Mouse (Mus musculus): ENCODE results near the gene Trim58. TPM values are rescaled to one million over a fixed set of nuclear protein-coding genes. Genes with fewer than 3 reads are reported as not detected.

Trim58 gene
- polyA plus RNA-seq, 1 experiment from 2014 or later, result not detected

DNA sequence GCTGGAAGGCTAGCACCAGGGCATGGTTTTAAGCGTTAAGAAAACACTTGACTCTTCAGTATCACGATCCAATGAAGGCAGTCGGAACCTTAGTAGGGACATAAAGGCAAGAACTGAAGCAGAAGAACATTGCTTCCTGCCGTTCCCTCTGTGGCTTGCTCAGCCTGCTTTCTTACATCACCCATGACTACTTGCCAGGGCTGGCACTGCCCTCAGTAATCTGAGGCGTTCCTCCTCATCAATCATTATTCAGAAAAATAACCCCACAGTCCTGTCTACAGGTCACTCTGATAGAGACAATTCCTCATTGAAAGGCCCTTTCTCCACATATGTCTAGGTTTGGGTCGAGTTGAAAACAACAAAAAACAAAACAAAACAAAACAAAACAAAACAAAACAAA, 33.2 kb upstream of the Trim58 start:
- no peak for ATAC-seq (ENCODE audit: low FRiP score, low TSS enrichment)
- no peak overlapping the region for H3K9ac ChIP-seq (ENCODE audit: low read depth, low read length)
- H3K9me3 ChIP-seq (ENCODE audit: control insufficient read depth, low read length), result 0 out of 2 replicates have a peak, but pooled peaks cover 2% of the 10 kb centered on the region
- no peak overlapping the region for H3K4me2 ChIP-seq (replicated peaks; ENCODE audit: low read depth, low read length)
- no peaks in the 10 kb centered on the region for H3K27me3 ChIP-seq (ENCODE audit: control insufficient read depth, insufficient read depth, low read length)
- no peak overlapping the region for H3K27ac ChIP-seq (ENCODE audit: low read depth, low read length)
- 72% methylated on average over 6 of the region's 6 CpGs for WGBS
- no peak overlapping the region for H3K4me3 ChIP-seq (ENCODE audit: low read length)
- H3K4me1 ChIP-seq (ENCODE audit: control insufficient read depth, insufficient read depth, low read length), result no peaks in the 10 kb centered on the region
- no peaks in the 10 kb centered on the region for H3K36me3 ChIP-seq (ENCODE audit: control insufficient read depth, insufficient read depth, low read length)

DNA sequence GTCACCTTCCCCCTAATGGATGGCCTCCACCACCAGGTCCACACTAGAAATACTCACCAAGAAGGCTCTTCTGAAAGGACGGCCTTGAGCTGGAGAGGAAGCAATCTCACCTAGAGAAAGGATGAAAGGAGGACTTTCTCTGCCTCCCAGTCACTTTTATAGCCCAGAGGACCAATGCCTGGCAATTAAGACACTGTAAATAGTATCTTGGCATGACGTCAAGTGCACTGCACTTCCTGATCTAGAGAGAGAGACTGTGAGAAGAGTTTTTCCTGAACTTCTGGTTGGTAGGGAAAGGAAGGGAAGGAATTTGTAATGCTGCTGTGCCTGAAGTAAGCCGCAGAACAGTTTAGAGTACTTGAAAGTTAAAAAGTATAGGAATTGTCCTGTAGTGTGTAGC, 26.9 kb upstream of the Trim58 start:
- H3K4me3 ChIP-seq (ENCODE audit: low read length), result no peak overlapping the region
- no peak for ATAC-seq (ENCODE audit: low FRiP score, low TSS enrichment)
- WGBS, result 46% methylated on average over 3 of the region's 3 CpGs
- no peaks in the 10 kb centered on the region for H3K4me1 ChIP-seq (ENCODE audit: control insufficient read depth, insufficient read depth, low read length)
- H3K4me2 ChIP-seq (replicated peaks; ENCODE audit: low read depth, low read length), result no peak overlapping the region
- no peaks in the 10 kb centered on the region for H3K27me3 ChIP-seq (ENCODE audit: control insufficient read depth, insufficient read depth, low read length)
- H3K9ac ChIP-seq (ENCODE audit: low read depth, low read length), result no peak overlapping the region
- no peak overlapping the region for H3K27ac ChIP-seq (ENCODE audit: low read depth, low read length)
- no peaks in the 10 kb centered on the region for H3K9me3 ChIP-seq (ENCODE audit: control insufficient read depth, low read length)
- no peaks in the 10 kb centered on the region for H3K36me3 ChIP-seq (ENCODE audit: control insufficient read depth, insufficient read depth, low read length)

DNA sequence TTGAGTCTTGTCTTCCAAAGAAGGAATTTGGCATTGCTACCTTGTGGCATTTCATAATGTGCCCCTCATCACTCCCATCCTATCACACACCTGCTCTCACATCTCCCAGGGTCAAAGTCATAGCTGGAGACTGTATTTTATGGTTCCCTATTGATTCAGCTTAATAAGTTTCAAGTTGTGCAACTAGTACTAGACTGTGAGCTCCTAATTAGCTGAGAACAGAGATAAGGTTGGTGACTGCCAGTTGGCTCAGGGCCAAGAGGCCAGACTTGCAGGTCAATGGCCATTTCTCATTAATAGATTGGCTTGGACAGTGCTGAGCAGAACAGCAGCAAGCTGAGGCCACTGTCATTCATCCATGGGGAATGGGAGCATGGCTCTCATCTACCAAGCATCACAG, 25.7 kb upstream of the Trim58 start:
- Histone ChIP-seq H3K4me2 (replicated peaks; ENCODE audit: low read depth, low read length) (no peak overlapping the region), H3K27me3 (ENCODE audit: control insufficient read depth, insufficient read depth, low read length) (no peaks in the 10 kb centered on the region), H3K9ac (ENCODE audit: low read depth, low read length) (no peak overlapping the region), H3K4me1 (ENCODE audit: control insufficient read depth, insufficient read depth, low read length) (no peaks in the 10 kb centered on the region), H3K36me3 (ENCODE audit: control insufficient read depth, insufficient read depth, low read length) (no peaks in the 10 kb centered on the region), H3K4me3 (ENCODE audit: low read length) (no peak overlapping the region), H3K27ac (ENCODE audit: low read depth, low read length) (no peak overlapping the region), H3K9me3 (ENCODE audit: control insufficient read depth, low read length) (no peaks in the 10 kb centered on the region)
- no peak for ATAC-seq (ENCODE audit: low FRiP score, low TSS enrichment)

DNA sequence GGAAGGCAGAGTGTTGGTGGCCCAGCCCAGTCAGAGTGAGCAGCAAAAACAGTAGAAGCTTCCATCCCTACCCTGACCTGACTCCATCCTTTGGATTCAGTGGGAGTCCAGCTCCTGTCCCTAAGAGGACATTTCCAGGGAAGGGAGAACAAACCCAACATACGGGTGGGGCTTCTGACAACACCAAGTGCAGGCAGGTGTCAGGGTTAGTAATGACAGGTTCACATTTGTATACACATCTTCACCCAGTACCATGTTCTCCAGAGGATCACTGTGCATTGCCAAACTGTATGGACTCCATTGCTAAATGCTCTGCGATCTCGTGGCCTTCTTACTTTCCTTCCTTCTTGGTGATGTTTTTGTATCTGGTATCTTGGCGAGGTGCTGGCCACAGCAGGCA, 24.3 kb upstream of the Trim58 start, which contains the start of gene 2210407C18Rik:
Gene 2210407C18Rik, minus strand, starts transcription at position 101 of the 400 bp plus-strand sequence.
- Histone ChIP-seq H3K36me3 (ENCODE audit: control insufficient read depth, insufficient read depth, low read length) (no peaks in the 10 kb centered on the region), H3K9ac (ENCODE audit: low read depth, low read length) (no peak within 1 kb of the TSS), H3K27ac (ENCODE audit: low read depth, low read length) (no peak within 1 kb of the TSS), H3K4me2 (replicated peaks; ENCODE audit: low read depth, low read length) (no peak within 1 kb of the TSS), H3K4me1 (ENCODE audit: control insufficient read depth, insufficient read depth, low read length) (no peaks in the 10 kb centered on the region), H3K27me3 (ENCODE audit: control insufficient read depth, insufficient read depth, low read length) (no peaks in the 10 kb centered on the region), H3K9me3 (ENCODE audit: control insufficient read depth, low read length) (no peaks in the 10 kb centered on the region), H3K4me3 (ENCODE audit: low read length) (no peak within 1 kb of the TSS)
- ATAC-seq (ENCODE audit: low FRiP score, low TSS enrichment), result no peak
- 95% methylated on average over 4 of the region's 4 CpGs for WGBS

DNA sequence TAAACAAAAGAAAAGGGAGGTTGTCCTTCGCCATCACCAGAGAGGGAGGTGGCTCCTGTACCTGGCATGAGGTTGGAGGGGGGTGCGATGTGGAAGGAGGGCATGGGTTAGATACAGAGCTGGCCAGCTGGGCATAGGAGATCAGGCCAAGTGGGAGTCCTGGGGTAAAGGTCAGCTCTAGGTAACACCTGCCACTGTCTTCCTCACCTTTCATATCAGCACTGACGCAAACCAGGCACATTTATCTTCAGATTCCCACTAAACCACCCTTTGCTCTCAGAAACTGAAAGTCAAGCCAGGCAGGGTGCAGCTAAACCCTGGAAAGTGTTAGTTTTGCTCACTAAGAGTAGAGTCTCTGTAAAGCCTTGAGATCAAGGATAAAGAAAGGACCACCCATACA, 21.9 kb upstream of the Trim58 start:
- Histone ChIP-seq H3K4me3 (ENCODE audit: low read length) (no peak overlapping the region), H3K36me3 (ENCODE audit: control insufficient read depth, insufficient read depth, low read length) (no peaks in the 10 kb centered on the region), H3K9me3 (ENCODE audit: control insufficient read depth, low read length) (no peaks in the 10 kb centered on the region), H3K4me1 (ENCODE audit: control insufficient read depth, insufficient read depth, low read length) (no peaks in the 10 kb centered on the region), H3K4me2 (replicated peaks; ENCODE audit: low read depth, low read length) (no peak overlapping the region), H3K27ac (ENCODE audit: low read depth, low read length) (no peak overlapping the region), H3K9ac (ENCODE audit: low read depth, low read length) (no peak overlapping the region), H3K27me3 (ENCODE audit: control insufficient read depth, insufficient read depth, low read length) (no peaks in the 10 kb centered on the region)
- WGBS, result 77% methylated on average over 3 of the region's 3 CpGs
- no peak for ATAC-seq (ENCODE audit: low FRiP score, low TSS enrichment)

DNA sequence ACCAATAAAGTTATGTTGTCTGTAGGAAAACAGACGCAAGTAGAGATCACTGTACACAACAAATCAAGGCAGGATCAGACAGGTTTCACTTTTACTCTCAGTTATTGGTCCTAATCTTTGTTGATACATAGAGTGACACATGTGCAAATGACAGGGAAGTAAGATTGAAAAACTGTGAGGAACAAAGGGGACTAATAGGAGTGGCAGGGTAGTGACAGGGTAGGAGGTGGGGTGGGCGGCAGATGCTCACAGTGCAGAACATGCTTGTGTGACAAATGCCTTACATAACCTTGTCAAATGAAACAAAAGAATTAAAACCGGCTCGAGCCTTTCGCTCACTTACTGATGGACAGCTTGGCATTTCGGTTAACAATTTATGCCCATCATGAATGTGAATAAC, 21.5 kb upstream of the Trim58 start:
- 79% methylated on average over 6 of the region's 6 CpGs for WGBS
- H3K9ac ChIP-seq (ENCODE audit: low read depth, low read length), result no peak overlapping the region
- H3K27ac ChIP-seq (ENCODE audit: low read depth, low read length), result no peak overlapping the region
- no peak overlapping the region for H3K4me2 ChIP-seq (replicated peaks; ENCODE audit: low read depth, low read length)
- H3K4me3 ChIP-seq (ENCODE audit: low read length), result no peak overlapping the region
- no peaks in the 10 kb centered on the region for H3K27me3 ChIP-seq (ENCODE audit: control insufficient read depth, insufficient read depth, low read length)
- H3K4me1 ChIP-seq (ENCODE audit: control insufficient read depth, insufficient read depth, low read length), result no peaks in the 10 kb centered on the region
- no peaks in the 10 kb centered on the region for H3K36me3 ChIP-seq (ENCODE audit: control insufficient read depth, insufficient read depth, low read length)
- H3K9me3 ChIP-seq (ENCODE audit: control insufficient read depth, low read length), result no peaks in the 10 kb centered on the region
- no peak for ATAC-seq (ENCODE audit: low FRiP score, low TSS enrichment)

DNA sequence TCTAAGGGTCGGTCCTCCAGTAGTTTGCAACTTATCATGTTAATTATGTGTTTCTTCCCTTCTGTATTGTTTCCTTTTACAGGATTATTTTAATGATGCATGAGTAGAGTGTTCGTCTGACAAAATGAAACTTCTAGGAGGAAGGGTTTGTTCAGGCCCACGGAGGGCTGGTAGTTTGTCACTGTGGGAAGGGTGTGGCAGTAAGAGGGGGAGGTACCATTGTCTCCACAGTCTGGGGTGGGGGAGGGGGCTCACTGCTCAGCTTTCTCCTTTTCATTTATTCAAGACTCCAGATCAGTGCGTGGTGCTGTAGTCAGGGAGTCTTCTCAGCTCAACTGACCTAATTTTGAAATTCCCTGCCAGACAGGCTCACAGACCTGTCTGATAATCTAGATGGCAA, 14.1 kb upstream of the Trim58 start:
- H3K27ac ChIP-seq (ENCODE audit: low read depth, low read length), result no peak overlapping the region
- H3K9ac ChIP-seq (ENCODE audit: low read depth, low read length), result no peak overlapping the region
- H3K27me3 ChIP-seq (ENCODE audit: control insufficient read depth, insufficient read depth, low read length), result no peaks in the 10 kb centered on the region
- no peaks in the 10 kb centered on the region for H3K36me3 ChIP-seq (ENCODE audit: control insufficient read depth, insufficient read depth, low read length)
- no peaks in the 10 kb centered on the region for H3K4me1 ChIP-seq (ENCODE audit: control insufficient read depth, insufficient read depth, low read length)
- ATAC-seq (ENCODE audit: low FRiP score, low TSS enrichment), result no peak
- no peaks in the 10 kb centered on the region for H3K9me3 ChIP-seq (ENCODE audit: control insufficient read depth, low read length)
- 52% methylated on average over 4 of the region's 4 CpGs for WGBS
- no peak overlapping the region for H3K4me2 ChIP-seq (replicated peaks; ENCODE audit: low read depth, low read length)
- H3K4me3 ChIP-seq (ENCODE audit: low read length), result no peak overlapping the region

DNA sequence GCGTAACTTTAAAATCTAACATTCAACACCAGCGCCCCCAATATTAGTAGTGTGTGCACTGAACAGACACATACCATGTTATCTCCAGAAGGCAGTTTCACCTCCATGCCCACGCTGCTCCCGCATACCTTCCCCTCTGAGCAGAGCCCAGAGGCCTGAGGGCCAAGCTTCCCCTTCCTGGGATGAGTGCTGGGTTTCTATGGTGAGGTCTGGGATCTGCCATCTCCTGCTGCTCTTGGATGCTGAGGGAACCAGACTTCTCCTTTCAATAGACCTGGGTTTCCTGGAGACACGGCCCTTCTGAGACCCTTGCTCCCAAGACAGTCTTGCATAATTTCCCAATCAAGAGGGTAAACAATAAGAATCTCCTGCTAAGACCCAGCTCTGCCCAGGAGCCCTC, 9.9 kb upstream of the Trim58 start, which contains the start of gene Olfr323:
Gene Olfr323, minus strand, starts transcription at position 101 of the 400 bp plus-strand sequence.
- no peak within 1 kb of the TSS for H3K9ac ChIP-seq (ENCODE audit: low read depth, low read length)
- H3K9me3 ChIP-seq (ENCODE audit: control insufficient read depth, low read length), result no peaks in the 10 kb centered on the region
- no peak within 1 kb of the TSS for H3K4me3 ChIP-seq (ENCODE audit: low read length)
- no peak within 1 kb of the TSS for H3K27ac ChIP-seq (ENCODE audit: low read depth, low read length)
- 0 out of 2 replicates have a peak, but pooled peaks cover 3% of the 10 kb centered on the region for H3K27me3 ChIP-seq (ENCODE audit: control insufficient read depth, insufficient read depth, low read length)
- no peaks in the 10 kb centered on the region for H3K4me1 ChIP-seq (ENCODE audit: control insufficient read depth, insufficient read depth, low read length)
- no peak within 1 kb of the TSS for H3K4me2 ChIP-seq (replicated peaks; ENCODE audit: low read depth, low read length)
- 80% methylated on average over 5 of the region's 5 CpGs for WGBS
- no peak for ATAC-seq (ENCODE audit: low FRiP score, low TSS enrichment)
- H3K36me3 ChIP-seq (ENCODE audit: control insufficient read depth, insufficient read depth, low read length), result no peaks in the 10 kb centered on the region

DNA sequence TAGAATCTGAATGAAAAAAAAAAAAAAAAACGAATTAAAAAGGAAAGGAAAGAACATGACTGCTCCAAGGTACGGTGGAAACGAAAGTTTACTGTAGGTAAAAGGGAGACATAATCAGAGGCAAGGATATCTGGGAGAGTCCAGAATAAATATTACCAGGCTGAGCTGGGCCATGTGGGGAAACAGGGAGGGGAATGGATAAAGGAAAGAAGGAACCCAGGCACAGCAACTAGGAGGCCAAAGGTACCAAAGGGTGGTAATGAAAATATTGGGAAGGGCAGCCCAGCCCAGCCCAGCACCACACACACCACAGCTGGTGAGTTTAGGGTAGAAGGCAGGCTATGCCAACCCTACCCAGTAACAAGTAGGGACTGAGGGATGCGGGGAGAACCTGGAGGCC, 5.4 kb upstream of the Trim58 start:
- no peaks in the 10 kb centered on the region for H3K9me3 ChIP-seq (ENCODE audit: control insufficient read depth, low read length)
- H3K9ac ChIP-seq (ENCODE audit: low read depth, low read length), result no peak overlapping the region
- H3K27ac ChIP-seq (ENCODE audit: low read depth, low read length), result no peak overlapping the region
- no peak overlapping the region for H3K4me2 ChIP-seq (replicated peaks; ENCODE audit: low read depth, low read length)
- no peak for ATAC-seq (ENCODE audit: low FRiP score, low TSS enrichment)
- H3K4me1 ChIP-seq (ENCODE audit: control insufficient read depth, insufficient read depth, low read length), result no peaks in the 10 kb centered on the region
- 0 out of 2 replicates have a peak, but pooled peaks cover 3% of the 10 kb centered on the region for H3K27me3 ChIP-seq (ENCODE audit: control insufficient read depth, insufficient read depth, low read length)
- H3K4me3 ChIP-seq (ENCODE audit: low read length), result no peak overlapping the region
- WGBS, result 68% methylated on average over 4 of the region's 4 CpGs
- H3K36me3 ChIP-seq (ENCODE audit: control insufficient read depth, insufficient read depth, low read length), result no peaks in the 10 kb centered on the region

Data from kidney, embryonic 14.5 days (tissue).